Mouse (Mus musculus) skeletal muscle tissue, adult 2 months (tissue): ENCODE measurements around the gene Gm20479.
A peak's percentile ranks its signal among the peaks of the same experiment; 100 is the strongest.

ENCODE experiments used
- DNase-seq: peaks from one replicate; pipeline ENCODE4 v3.0.0-alpha.2; 2012; ENCODE audit warnings: low read depth, low spot score

Gm20479 gene

DNA sequence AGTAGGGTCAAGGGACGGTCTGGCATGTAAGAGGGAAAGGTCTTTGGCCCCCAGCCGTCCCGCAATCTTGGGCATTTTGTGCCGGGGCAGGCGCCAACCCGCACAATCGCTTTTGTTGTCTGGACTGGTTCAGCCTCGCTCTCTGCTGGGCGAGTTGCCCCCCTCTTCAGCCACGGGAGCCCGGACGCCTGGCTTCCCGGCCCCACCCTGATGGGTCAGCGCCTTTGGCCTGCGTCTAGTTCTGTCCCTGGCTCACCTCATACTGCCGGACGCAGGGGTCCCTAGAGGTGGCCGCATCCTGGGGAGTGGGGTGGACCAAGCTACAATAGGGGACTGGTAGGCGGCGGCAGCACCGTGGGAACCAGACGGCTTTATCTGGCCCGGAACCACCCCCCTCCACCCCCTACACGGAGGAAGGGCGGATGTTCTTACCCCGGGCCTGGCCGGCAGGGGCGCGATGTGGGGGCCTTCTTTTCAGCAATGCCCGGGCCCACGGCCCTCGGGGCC, 22.8 kb downstream of the Gm20479 start:
- DNase-seq: no peak

DNA sequence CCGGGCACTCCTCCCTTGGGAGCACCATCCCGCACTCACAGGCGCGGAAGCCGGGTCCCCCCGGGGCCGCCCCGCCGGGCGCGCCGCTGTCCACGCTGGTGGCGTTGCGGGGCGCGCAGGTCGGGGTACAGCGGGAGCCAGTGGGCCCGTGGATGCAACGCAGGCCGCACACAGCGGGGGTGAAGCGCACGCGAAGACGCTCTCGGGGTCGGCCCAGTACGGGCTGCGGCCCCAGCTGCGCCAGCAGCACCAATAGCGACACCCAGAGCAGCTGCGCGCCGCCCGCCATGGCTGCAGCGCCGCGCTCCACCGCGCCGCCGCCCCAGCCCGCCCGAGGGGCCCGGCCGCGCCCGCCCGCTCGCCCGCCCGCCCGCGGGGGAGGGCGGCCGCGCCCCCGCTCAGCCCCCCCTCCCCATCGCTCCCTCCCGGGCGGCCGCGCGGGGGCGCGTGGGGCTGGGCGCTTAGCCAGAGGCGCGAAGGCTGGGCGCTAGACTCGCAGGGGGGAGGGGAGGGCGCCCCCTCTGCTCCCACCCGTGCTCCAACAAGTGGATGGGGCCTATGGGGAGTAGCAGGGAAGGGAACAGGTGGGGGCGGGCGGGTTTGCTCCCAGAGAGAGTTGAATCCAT, 23.8 kb downstream of the Gm20479 start:
- no peak for DNase-seq

DNA sequence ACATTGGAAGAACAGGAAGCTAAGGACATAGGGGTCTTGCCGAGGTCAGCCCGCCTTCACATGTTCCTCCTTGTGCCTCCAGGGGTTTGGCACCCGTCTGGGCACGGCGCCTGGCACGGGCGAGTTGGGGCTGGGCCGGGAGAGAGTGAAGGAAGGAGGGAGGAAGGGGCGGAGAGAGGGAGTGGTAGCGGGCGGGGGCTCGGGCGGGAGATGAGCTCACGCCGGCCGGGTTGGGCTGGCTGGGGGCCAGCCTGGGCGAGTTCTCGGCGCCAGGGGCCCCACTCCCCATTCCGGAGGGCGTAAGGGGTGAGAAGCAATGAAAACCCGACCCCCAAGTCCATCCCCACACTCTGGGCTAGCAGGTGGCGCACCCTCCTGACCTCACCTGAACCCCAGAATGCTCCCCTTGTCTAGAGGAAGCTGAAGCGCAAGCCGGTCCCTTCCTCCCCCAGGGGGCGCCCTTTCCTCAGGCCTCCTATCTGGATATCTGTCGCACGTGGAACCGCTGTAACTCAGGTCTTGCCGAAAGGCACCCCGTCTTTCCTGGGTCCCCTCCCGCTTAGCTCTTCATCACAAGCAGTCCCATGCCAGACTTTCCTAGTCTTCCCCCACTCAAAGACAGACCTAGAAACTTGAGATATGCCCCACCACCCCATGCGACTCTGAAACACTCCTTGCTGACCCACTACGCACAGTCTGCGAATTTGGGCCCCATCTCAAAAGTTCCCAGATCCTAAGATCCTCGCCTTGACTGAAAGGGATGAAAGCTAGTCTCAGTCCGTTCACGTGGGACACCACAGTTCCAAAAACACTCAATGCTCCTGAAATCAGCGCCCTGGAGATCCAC, 24.6 kb downstream of the Gm20479 start:
- DNase-seq: peak; percentile 77

DNA sequence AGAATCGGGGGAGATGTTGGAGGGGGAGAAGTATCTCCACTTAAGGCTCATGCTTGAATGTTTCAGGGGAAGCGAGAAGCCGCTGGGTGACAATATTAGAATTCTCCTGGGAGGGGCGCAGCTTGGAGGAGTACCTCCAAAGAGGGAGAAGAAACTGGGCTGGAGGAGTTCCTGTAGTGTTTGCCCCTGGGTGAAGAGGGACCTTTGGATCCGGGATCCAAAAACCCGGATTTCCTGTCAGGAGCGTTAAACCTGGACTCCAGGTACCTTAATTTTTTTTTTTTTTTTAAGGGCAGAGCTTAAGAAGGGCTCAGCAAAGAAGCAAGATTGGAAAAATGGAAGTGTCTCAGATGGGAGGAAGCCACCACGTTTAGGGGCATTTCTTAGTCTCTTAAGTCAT, 25.4 kb downstream of the Gm20479 start:
- no peak for DNase-seq

- DNase-seq: no peak
Observed at GRCm38 (mm10) chr7:27331541-27331851, 25.7 kb downstream of the Gm20479 start.

- DNase-seq: peak; percentile 89
Observed at GRCm38 (mm10) chr7:27330709-27331540, 26.3 kb downstream of the Gm20479 start.

- no peak for DNase-seq
Observed at GRCm38 (mm10) chr7:27329981-27330380, 27.2 kb downstream of the Gm20479 start.

DNA sequence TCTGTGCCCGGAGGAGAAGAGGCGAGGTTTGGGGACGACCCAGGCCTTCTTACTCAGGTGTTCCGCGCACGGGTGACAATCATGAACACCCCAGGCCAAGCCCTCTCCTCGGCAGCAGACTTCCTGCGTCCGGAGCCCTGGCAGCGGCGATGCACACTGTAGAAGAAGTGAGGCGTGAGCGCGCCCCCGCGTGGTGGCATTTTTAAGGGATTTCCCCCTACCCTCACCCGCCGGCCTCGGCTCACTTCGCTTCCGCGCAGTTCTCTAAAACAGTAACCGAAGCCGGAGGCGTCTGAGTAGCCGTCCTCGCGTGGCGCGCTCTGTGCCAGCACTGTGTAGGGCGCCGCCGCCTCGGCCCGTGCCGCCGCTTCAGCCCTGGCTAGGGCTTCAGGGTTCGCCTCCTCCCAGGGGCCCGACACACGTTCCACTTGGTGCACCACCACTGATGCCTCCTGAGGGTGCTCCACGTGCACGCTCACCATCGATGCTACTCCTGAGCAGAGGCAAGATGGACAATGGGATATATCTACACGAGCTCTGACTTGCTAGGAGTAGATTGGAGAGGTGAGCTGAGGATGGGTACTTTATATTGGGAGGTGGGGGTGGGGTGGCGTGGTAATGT, 27.8 kb downstream of the Gm20479 start:
- peak; percentile 71 for DNase-seq

GRCm38 (mm10) chr7:27328648-27329047, 28.6 kb downstream of the Gm20479 start:
- DNase-seq: peak; percentile 84

DNA sequence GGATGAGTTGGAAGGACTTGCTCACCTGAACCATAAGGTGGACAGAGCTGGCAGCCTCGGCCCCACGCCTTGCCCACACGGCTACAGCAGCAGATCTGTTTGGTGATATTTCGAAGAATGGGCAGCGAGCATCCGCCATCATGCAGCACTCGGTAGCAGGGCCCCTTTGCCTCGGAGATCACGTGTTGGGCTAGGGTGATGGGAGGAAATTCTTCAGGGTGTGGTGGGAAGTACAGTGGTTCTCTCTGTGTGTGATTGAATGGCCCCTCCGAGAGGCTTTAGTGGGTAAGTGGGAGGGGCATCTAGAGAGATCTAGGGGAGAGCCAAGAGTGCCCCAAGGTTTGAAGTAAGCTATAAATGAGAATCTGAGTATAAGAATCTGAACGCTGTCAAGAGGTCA, 29.1 kb downstream of the Gm20479 start:
- DNase-seq: no peak

- DNase-seq: no peak
Observed at GRCm38 (mm10) chr7:27327500-27327899, 29.7 kb downstream of the Gm20479 start.

GRCm38 (mm10) chr7:27326101-27326880, 30.9 kb downstream of the Gm20479 start:
- DNase-seq: no peak

GRCm38 (mm10) chr7:27325697-27326096, 31.5 kb downstream of the Gm20479 start:
- peak; percentile 76 for DNase-seq

GRCm38 (mm10) chr7:27324928-27325327, 32.3 kb downstream of the Gm20479 start:
- no peak for DNase-seq

GRCm38 (mm10) chr7:27324161-27324560, 33.1 kb downstream of the Gm20479 start:
- DNase-seq: no peak

GRCm38 (mm10) chr7:27323001-27323400, 34.2 kb downstream of the Gm20479 start:
- no peak for DNase-seq

DNA sequence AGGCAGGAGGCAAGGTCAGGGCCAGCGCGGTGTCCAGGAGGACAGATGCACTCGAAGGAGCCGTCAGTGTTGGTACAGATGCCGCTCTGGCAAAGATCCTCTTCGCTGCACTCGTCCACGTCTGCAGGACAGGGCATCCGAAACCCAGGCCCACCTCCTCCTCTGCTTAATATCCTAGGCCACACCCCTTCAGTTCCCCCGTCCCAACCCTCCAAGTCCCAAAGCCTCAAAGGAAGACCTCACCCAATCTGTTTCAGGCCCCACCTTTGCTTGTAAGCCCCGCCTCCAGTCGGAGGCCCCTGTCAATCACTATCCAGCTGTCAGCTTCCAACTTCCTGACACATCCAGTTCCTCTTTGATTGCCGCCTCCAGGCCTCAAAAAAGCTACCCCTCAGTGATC, 34.9 kb downstream of the Gm20479 start:
- no peak for DNase-seq

DNA sequence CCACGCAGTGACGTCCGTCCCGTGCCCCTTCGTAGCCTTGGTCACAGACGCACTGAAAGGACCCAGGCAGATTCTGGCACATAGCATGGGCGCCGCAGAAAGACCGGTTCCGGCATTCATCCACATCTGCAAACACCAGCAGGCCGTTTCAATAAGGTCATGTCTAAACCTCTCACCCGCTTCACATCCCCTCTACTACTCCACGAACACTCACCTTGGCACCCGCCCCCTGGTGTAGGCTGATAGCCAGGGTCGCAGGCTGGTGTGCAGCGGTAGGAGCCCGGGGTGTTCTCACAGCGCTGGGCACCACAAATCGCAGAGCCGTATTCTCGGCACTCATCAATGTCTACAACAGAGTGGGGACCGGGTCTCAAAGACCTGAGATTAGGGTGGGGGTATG, 37.8 kb downstream of the Gm20479 start:
- DNase-seq: no peak

- DNase-seq: peak; percentile 93
Observed at GRCm38 (mm10) chr7:27315958-27316357, 41.3 kb downstream of the Gm20479 start.

DNA sequence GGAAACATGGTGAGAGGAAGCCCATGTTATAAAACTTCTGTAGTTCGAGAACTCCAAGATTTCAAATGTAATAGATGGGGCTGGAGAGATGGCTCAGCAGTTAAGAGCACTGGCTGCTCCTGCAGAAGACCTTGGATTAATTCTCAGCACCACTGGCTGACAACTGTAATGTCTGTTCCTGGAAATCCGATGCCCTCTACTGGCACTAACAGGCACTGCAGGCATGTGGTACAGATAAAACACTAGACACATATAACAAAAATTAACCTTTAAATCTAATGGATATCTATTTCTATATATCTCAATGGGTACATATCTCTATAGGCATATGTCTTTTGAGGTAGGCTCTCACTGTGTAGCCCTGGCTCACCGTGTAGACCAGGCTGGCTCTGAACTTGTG, 42.8 kb downstream of the Gm20479 start:
- no peak for DNase-seq
